Mouse (Mus musculus) forebrain, embryonic 11.5 days (tissue): ENCODE data around the gene Iqsec1. TPM values are rescaled to one million over a fixed set of nuclear protein-coding genes. Genes with fewer than 3 reads are reported as not detected.

Experiments used
- ATAC-seq: fragments of 200-750 bp; cut with Nextera tagmentation; replicated peaks from 2 replicates; pipeline ENCODE4 v1.8.0; 2017; ENCODE audit warnings: moderate TSS enrichment; ENCODE audit not compliant: low FRiP score
- DNase-seq: peaks from one replicate; pipeline ENCODE4 v3.0.0-alpha.2; 2017; ENCODE audit warnings: low spot score
- H3K27ac ChIP-seq: fragments of 300-500 bp; sonication (generic); 2 replicates; pipeline ENCODE4 v1.5.1; 2014; ENCODE audit warnings: low read depth, low read length
- H3K27me3 ChIP-seq: fragments of 300-500 bp; sonication (generic); 2 replicates; pipeline ENCODE4 v1.6.1; 2014; ENCODE audit warnings: mild to moderate bottlenecking, low read length, mixed read lengths; ENCODE audit not compliant: control insufficient read depth, insufficient read depth
- H3K36me3 ChIP-seq: fragments of 300-500 bp; sonication (generic); 2 replicates; pipeline ENCODE4 v1.6.1; 2014; ENCODE audit warnings: mild to moderate bottlenecking, low read length, moderate library complexity, mixed read lengths; ENCODE audit not compliant: control insufficient read depth, insufficient read depth
- H3K4me1 ChIP-seq: fragments of 300-500 bp; sonication (generic); replicated peaks from 2 replicates; pipeline ENCODE4 v1.6.1; 2014; ENCODE audit warnings: low read length, mixed read lengths; ENCODE audit not compliant: control insufficient read depth, insufficient read depth
- H3K4me2 ChIP-seq: fragments of 300-500 bp; sonication (generic); 2 replicates; pipeline ENCODE4 v1.6.1; 2014; ENCODE audit warnings: low read depth, mild to moderate bottlenecking, low read length, moderate library complexity, mixed read lengths; ENCODE audit not compliant: severe bottlenecking
- H3K4me3 ChIP-seq: fragments of 300-500 bp; sonication (generic); 2 replicates; pipeline ENCODE4 v1.5.1; 2014; ENCODE audit warnings: low read depth, low read length
- H3K9ac ChIP-seq: fragments of 300-500 bp; sonication (generic); 2 replicates; pipeline ENCODE4 v1.6.1; 2014; ENCODE audit warnings: low read length
- H3K9me3 ChIP-seq: fragments of 300-500 bp; sonication (generic); 2 replicates; pipeline ENCODE4 v1.6.1; 2016; ENCODE audit warnings: low read length, mixed read lengths; ENCODE audit not compliant: control insufficient read depth
- WGBS: fragments of 180-500 bp; shearing (Covaris S2); extraction: QIAGEN DNeasy Blood & Tissue Kit; methylation state at CpG from one replicate; pipeline ENCODE4 v1.1.7; 2014; 5-methylcytosine and 5-hydroxymethylcytosine counted together
- polyA plus RNA-seq: library from polyadenylated mRNA; unstranded; fragments of >200 nt; fragmentation: Nextera tagmentation; extraction: Ambion mirVana; gene quantifications from 2 replicates; pipeline ENCODE4 v1.2.1, GENCODE M21; 2014

The Iqsec1 gene
- polyA plus RNA-seq, 1 experiment from 2014 or later = 15.0 TPM

DNA sequence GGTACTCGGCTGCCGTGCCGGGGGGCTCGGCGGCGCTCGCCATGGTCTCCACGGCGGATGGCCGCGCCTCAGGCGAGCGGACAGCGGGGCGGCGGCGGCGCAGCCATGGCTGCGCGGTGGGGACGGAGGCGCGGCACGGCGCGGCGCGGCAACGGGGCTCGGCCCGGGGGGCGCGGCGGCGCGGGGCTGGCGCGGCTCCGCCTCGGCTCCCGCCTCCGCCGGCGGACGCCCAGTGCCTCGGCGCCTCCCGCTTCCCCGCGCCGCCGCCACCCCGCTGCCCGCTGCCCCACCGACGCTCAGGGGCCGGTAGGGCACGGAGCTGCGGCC, 223 bp downstream of the Iqsec1 start:
- WGBS = under 1% methylated on average over 34 of the region's 59 CpGs
- DNase-seq (no peak), ATAC-seq (no peak; the same call in 1 of the 2 replicates)
- H3K4me2 ChIP-seq = peak overlapping the region; percentile 100
- peak overlapping the region; percentile 69 for H3K4me3 ChIP-seq
- peaks cover 6% of the 10 kb centered on the region for H3K27me3 ChIP-seq
- peak overlapping the region; percentile 68 for H3K9ac ChIP-seq
- H3K9me3 ChIP-seq = no peaks in the 10 kb centered on the region; the same call in 1 of the 2 replicates
- H3K4me1 ChIP-seq = peaks cover 6% of the 10 kb centered on the region; the same call in 1 of the 2 replicates
- H3K27ac ChIP-seq = no peak overlapping the region; the same call in 1 of the 2 replicates
- no peaks in the 10 kb centered on the region for H3K36me3 ChIP-seq

DNA sequence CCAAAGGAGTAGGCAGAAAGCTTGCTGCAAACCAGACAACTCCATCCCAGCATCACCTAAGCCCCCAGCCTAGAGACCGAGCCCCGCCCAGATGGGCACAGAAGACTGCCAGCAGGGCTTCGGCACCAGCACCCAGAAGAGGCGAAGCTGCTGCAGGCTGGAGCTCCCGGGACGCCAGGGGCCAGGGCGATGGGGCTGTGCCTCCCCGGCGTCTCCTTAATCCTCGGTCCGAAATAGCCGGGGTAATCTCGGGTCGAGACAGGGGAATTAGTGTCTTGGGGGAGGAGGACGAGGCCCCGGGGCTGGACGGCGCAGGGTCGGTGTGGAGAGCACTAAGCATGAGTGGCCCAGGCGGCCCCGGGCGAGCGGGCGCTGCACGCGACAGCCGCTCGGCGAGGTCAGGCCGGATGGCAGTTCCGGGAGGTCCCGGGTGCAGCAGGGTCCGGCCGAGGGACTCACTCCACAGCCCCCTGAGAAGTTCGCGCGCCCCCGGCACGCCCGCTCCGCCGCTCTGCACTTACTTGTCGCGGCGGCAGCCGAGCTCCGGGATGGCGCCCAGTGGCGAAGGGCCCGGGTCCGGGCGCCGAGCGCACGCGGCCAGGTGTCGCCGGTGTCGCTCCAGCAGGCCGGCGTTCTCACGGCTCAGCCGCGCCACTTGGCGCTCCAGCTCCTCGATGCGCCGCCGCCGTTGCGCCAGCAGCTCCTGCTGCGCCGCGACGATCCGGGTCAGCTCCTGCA, 755 bp downstream of the Iqsec1 start:
- Histone ChIP-seq H3K9me3 (no peaks in the 10 kb centered on the region; the same call in 1 of the 2 replicates), H3K36me3 (no peaks in the 10 kb centered on the region), H3K4me3 (peak overlapping the region; percentile 69), H3K4me1 (peaks cover 6% of the 10 kb centered on the region; the same call in 1 of the 2 replicates), H3K27ac (no peak overlapping the region), H3K27me3 (peaks cover 6% of the 10 kb centered on the region), H3K9ac (peak overlapping the region; percentile 68), H3K4me2 (peak overlapping the region; percentile 100)
- DNase-seq (peak; percentile 83), ATAC-seq (peak; percentile 10; the same call in 1 of the 2 replicates)
- under 1% methylated on average over 69 of the region's 76 CpGs for WGBS

DNA sequence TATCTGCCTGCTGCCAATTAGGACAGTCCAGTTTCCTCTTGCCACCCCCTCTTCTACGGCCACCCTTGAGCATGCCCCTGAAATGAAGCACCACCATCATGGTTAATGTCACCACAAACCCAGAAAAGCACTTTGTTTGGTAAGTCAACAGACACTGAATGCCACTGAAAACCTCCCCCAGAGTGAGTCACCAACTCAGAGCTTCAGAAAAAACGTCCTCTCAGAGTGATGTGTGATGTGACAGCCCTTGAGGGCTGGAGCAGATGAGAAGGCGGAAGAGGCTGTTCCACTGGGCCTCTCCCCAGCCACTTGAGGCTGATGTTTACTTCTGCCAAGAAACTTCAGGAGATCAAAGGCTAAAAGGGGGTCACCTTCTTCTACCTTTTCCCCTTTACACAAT, 4.4 kb downstream of the Iqsec1 start:
- Histone ChIP-seq H3K4me2 (no peak overlapping the region), H3K36me3 (no peaks in the 10 kb centered on the region), H3K4me3 (no peak overlapping the region), H3K27ac (no peak overlapping the region), H3K4me1 (peaks cover 6% of the 10 kb centered on the region; the same call in 1 of the 2 replicates), H3K27me3 (peaks cover 6% of the 10 kb centered on the region), H3K9me3 (no peaks in the 10 kb centered on the region), H3K9ac (no peak overlapping the region)
- no peak for DNase-seq
- no peak for ATAC-seq
- WGBS = 63% methylated on average over 3 of the region's 3 CpGs

DNA sequence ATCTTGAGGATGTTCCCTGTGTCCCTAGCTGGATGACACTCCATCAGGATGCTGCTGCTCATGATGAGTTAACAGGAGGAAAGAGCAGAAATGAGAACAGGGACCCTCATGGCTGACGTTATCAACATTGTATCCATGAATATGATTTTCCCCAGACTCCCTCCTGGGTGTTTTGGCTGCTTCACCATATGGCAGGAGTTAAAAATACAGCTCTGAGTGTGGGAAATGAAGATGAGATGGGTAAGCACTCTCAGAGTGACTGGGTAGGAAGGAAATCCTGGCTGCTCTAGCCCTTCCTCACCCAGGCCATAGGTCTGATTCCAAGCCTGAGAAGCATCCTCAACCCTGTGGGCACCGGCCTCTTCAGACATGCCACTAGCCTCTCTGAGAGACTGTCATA, 14.2 kb downstream of the Iqsec1 start:
- Histone ChIP-seq H3K4me3 (no peak overlapping the region), H3K9ac (no peak overlapping the region), H3K4me2 (no peak overlapping the region), H3K36me3 (no peaks in the 10 kb centered on the region), H3K27ac (no peak overlapping the region), H3K4me1 (0 out of 2 replicates have a peak, but pooled peaks cover 5% of the 10 kb centered on the region), H3K27me3 (no peaks in the 10 kb centered on the region), H3K9me3 (no peaks in the 10 kb centered on the region)
- ATAC-seq (no peak), DNase-seq (no peak)
- 87% methylated on average over 2 of the region's 2 CpGs for WGBS

DNA sequence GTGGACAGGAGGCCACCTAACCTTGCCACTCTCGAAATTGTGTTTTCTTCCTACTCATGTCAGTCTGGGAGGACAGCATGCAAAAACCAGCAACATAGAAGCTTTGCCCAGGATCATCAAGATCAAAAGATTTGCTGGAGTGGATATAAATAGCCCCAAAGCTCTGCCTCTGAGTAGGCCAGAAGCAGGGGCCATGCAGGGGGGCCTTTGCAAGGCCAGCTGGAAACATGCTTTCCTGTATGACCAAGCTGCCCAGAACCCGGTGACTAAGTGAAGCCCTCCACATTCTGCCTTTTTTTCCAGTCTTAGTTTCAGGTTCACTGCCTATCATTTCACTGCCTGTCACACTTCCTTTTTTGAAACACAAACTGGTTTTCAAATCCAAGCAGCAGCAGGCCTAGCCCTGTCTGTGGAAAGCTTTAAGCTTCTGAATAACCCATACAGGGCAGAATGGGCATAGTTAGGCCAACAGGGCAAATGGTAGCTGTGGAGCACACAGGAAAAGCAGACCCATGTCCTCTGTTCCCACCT, 19.1 kb downstream of the Iqsec1 start:
- Histone ChIP-seq H3K36me3 (no peaks in the 10 kb centered on the region), H3K4me1 (0 out of 2 replicates have a peak, but pooled peaks cover 8% of the 10 kb centered on the region), H3K27ac (no peak overlapping the region; the same call in 1 of the 2 replicates), H3K27me3 (no peaks in the 10 kb centered on the region), H3K4me3 (no peak overlapping the region), H3K4me2 (no peak overlapping the region), H3K9ac (no peak overlapping the region), H3K9me3 (no peaks in the 10 kb centered on the region)
- WGBS = 37% methylated on average over 2 of the region's 2 CpGs
- DNase-seq = no peak
- ATAC-seq = no peak

DNA sequence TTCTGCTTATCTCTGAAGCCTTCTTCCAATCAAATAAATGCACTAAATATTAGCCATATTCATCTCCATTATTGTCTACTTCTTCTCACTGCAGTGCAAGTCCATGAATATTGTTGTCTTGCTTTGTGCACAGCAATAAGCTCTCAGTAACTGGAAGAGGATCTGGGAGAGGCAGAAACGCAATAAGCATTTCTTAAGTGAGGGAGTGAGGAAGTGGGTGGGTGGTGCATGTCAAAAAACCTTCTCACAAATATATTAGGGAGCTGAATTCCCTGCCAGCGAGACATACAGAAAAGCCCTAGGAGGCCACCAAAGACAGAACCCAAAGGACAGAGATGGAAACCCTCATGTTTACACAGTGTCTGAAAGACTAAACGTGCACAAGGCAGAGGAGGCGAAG, 35.1 kb downstream of the Iqsec1 start:
- no peak overlapping the region for H3K4me2 ChIP-seq
- no peaks in the 10 kb centered on the region for H3K27me3 ChIP-seq
- H3K9me3 ChIP-seq = no peaks in the 10 kb centered on the region
- no peak overlapping the region for H3K9ac ChIP-seq
- ATAC-seq (no peak), DNase-seq (no peak)
- no peak overlapping the region for H3K27ac ChIP-seq
- H3K4me1 ChIP-seq = 0 out of 2 replicates have a peak, but pooled peaks cover 3% of the 10 kb centered on the region
- H3K4me3 ChIP-seq = no peak overlapping the region
- WGBS = 86% methylated on average over 4 of the region's 4 CpGs
- no peaks in the 10 kb centered on the region for H3K36me3 ChIP-seq

DNA sequence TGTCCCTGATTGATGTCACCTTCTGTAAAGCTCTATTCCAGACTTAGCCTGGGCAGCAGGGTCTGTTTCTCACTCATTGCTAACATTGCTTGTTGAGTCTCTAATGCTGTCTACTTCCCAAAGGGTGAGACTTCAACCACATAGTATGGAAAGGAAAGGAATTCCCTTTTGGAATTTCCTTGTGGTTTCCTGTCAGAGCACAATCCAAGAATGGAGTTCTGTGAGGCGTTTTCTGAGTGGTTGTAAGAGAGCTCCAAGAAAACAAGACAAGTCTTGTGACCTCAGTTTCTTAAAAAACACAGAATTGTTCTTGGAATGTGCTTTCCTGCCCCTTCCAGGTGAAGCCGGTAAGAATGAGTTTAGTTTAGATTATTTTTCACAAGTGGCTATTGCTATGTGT, 37.5 kb downstream of the Iqsec1 start:
- Histone ChIP-seq H3K27ac (no peak overlapping the region), H3K9ac (no peak overlapping the region), H3K9me3 (no peaks in the 10 kb centered on the region), H3K27me3 (no peaks in the 10 kb centered on the region), H3K4me2 (no peak overlapping the region), H3K36me3 (no peaks in the 10 kb centered on the region), H3K4me3 (no peak overlapping the region), H3K4me1 (0 out of 2 replicates have a peak, but pooled peaks cover 3% of the 10 kb centered on the region)
- ATAC-seq (no peak), DNase-seq (no peak)
- WGBS = 81% methylated on average over 2 of the region's 2 CpGs

DNA sequence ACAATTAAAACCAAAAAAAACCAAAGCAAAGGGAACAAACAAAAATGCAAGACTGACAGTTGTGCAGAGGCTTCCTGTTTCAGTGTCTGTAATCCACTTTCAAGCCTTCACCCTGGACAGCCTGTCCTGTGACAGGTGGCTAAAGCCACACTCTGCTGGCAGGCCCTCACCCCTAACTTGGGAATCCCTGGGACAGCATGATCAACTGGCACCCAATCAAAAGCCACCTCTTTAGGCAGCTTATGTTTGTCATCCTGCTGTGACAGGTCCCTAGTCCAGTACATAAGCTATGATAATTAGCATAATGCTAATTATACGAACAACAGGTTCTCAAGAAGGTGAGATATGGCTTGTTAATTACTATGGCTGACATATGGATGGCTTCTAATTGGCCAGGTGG, 40.4 kb downstream of the Iqsec1 start:
- ATAC-seq = no peak; the same call in 1 of the 2 replicates
- no peaks in the 10 kb centered on the region for H3K27me3 ChIP-seq
- no peaks in the 10 kb centered on the region for H3K9me3 ChIP-seq
- H3K27ac ChIP-seq = no peak overlapping the region
- WGBS = 86% methylated on average over 1 of the region's 1 CpGs
- H3K4me2 ChIP-seq = no peak overlapping the region
- H3K4me1 ChIP-seq = 0 out of 2 replicates have a peak, but pooled peaks cover 3% of the 10 kb centered on the region
- H3K4me3 ChIP-seq = no peak overlapping the region
- no peak for DNase-seq
- H3K9ac ChIP-seq = no peak overlapping the region
- H3K36me3 ChIP-seq = no peaks in the 10 kb centered on the region
